Mouse (Mus musculus) right cerebral cortex, postnatal 14 days (tissue): ENCODE measurements around the gene Btbd35f17.
"Not testable (repeated sequence)": the region's sequence is repeated elsewhere in the genome, so short reads cannot be mapped to it uniquely, and the experiment has no call there.

ENCODE experiments used
- DNase-seq: peaks from one replicate; pipeline ENCODE4 v3.0.0; 2022

Gene Btbd35f17

GRCm38 (mm10) chrX:4370336-4370735 lies at the start of gene Btbd35f17:
TSS of gene Btbd35f17 (plus strand) at chrX:4370636.
- DNase-seq: not testable (repeated sequence)
